Mouse (Mus musculus) activated CD4-positive, CD25-positive, alpha-beta regulatory T cell, adult 4 months (primary cell): ENCODE data around the gene Igsf6. TPM values are rescaled to one million over a fixed set of nuclear protein-coding genes. Genes with fewer than 3 reads are reported as not detected.
"Not testable (repeated sequence)": the region's sequence is repeated elsewhere in the genome, so short reads cannot be mapped to it uniquely, and the experiment has no call there.

Experiments used
- ATAC-seq: one replicate; pipeline ENCODE4 v1.8.0; 2017
- polyA plus RNA-seq, 2 experiments: library from polyadenylated mRNA; unstranded; fragments of 100-300 nt; shearing (Covaris generic); gene quantifications; one replicate each; pipeline ENCODE4 v1.2.1; 2017

The Igsf6 gene
- polyA plus RNA-seq, 2 experiments from 2014 or later = 0.15 to 0.85 TPM

DNA sequence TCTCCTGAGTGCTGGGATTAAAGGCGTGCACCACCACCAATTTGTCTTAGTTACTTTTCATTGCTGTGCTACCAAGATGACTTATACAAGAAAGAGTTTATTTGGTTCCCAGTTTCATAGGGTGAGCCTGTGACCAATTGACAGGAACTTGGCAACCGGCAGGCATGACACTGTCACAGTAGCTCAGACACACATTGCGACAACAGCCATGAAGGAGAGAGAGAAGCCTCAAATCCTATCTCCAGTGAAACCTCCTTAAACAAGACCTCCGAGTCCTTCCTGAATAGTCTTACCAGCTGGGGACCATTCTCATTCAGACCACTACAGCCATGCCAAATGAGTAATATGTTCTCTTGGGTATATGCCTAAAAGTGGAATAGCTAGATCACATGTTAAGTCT, 21.3 kb downstream of the Igsf6 start:
- ATAC-seq = no peak

DNA sequence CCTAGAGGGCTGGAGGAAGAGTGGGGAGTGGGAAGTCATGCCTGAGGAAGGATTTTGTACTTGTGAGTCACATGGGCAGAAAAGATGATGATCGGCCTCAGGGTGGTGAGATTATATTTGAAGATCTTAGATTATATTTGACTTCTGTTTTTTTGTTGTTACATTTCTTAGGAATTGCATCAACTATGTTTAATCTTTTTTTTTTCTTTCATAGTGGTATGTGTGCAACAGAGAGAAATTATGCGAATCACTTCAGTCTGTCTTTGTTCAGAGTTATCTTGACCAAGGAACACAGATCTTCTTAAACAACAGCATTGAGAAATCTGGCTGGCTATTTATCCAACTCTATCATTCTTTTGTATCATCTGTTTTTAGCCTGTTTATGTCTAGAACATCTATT, 26.7 kb downstream of the Igsf6 start:
- ATAC-seq = no peak

DNA sequence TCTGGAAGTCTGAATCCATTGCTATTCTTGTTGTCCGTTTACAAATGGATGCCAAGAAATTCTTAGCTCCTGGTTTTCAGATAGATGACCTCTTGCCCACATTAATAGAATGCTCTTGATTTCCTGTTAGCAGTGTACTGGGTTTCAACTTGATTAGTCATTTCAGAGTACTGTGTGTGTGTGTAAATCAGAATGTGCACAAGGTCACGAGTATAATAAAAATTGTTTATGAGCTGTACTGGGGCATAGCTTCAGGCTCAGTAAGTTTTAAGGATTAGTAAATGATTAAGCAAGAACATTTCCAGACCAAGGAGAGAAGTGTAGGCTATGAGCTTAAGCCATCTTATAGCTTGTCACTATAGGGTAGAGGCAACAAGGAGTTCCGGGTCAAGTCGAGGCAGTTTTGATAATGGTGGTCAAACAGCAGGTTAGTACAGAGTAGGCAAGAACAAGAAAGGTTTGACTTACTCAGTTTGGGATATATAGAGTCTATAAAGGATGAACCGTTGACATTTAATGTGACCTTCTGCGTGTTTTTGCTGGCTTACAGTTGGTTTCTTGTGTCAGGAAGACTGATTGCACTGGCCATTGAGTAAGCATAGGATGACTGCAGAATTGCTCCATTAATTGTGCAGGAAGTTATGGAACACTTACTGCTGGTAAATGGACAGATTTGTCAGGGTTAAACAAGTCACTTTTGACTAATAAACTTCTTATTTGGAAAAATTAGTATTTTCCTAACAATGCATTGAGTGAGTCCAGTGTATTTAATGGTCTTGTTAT, 28.5 kb downstream of the Igsf6 start:
- no peak for ATAC-seq

DNA sequence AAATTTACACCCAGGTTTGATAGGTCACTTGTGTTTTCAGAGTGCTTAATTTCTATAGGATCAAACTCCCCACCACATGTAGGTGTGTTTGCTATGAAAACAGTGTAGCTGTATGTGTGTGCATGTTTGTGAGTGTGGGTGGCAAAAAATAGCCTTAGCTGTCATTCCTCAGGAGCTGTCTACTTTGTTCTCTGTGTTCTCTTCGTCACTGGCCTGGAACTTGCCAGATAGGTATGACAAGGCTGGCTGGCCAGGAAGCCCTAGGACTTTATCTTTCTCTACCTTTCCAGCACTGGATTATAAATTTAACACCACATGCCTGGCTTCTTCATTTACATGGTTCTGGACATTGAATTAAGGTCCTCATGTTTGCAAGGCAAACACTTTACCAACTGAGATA, 30.1 kb downstream of the Igsf6 start:
- ATAC-seq = no peak

DNA sequence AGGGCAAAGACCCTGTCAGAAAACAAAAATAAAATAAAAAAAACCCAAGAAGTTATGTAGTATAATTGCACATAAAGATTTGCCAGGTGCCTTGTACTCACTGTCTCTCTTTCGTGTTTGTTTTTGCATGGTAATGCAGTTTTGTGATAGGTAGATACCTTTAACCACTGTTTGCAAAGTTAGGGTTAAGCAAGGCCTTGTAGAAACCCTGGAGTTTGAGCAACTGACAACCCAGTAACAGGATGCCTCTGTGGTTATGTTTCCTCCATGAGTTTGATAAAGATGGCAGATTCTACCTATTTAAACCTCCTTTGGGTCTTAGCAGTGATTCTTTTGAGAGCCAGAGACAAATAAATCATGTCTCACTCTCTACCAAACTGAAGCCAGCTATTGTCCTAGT, 30.9 kb downstream of the Igsf6 start:
- ATAC-seq = no peak

DNA sequence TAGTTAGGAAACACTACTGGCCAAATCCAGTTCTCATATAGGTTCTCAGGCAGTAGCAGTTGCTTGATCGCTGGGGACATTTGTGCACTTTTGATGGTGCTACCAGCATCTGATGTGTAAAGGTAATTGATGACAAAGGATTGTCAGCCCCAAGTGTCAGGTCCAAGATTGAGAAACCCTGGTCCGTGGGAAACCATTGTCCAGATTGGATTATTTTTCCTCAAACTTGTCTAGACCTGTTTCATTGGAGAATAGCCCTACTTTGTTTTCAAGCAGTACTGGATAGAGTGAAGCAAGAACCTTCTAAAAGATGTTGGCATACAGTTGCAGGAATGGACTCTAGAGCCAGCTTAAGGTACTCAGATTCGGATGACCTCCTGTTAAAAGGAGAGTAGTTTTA, 31.4 kb downstream of the Igsf6 start:
- ATAC-seq = no peak

DNA sequence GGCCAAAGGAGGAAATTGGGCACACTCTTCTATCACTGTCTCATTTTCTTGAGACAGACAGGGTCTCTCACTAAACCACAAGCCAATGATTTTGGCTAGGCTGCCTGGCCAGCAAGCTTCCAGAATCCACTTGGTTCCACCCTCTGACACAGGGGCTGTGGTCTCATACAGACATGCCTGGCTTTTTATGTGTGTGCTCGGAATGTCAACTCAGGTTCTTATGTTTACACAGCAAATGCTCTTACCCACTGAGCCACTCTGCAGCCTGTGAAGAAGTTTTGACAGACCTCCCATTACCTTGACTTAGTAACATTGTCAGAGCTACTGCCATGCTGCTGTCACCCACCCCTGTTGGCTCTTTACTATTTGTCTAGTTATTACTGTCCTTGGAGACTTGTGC, 32.4 kb downstream of the Igsf6 start:
- ATAC-seq = no peak

DNA sequence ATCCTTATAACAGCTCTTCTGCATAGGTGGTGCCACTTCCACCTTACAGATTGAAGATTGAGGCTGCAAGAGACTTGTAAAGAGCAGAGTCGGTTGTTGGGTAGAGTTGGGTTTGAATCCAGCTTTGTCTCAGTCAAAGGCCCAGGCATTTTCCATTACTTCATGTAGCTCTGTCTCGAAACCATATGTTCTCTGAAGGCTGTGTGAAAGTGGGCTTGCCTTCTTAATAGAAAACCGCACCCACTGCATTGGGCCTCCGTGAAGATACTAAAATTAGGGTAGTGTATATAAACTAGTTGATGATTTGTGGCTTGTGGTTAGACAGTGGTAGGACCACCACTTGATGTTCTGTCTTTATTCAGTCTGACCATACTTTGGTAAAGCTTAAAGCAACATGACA, 33.8 kb downstream of the Igsf6 start:
- no peak for ATAC-seq

DNA sequence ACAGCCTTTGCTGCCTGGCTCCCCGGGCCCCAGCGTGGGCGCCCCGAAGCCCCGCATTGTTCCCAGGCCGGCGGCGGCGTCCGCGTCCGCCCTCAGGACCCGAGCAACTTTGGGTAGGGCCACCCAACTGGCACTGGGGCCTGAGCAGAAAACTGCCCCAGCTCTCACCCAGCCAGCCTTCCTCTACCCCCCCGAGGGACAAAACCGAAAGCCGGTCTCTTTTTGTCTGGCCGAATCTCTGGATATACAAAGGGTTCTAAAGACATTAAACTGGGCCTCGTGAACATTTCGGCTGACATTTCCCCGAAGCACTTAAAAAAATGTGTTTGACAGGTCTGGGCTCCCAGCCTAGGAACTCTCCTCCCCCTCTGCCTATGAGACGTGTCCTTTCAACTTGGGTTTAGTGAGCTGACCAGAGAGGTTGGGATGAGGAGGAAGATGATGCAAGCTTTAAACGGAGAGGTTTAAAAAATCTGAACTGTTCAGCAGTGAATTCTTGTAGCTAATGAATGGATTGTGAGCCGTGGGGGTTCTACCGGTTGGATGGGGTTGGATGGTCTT, 39.1 kb downstream of the Igsf6 start:
- ATAC-seq = peak; percentile 2

DNA sequence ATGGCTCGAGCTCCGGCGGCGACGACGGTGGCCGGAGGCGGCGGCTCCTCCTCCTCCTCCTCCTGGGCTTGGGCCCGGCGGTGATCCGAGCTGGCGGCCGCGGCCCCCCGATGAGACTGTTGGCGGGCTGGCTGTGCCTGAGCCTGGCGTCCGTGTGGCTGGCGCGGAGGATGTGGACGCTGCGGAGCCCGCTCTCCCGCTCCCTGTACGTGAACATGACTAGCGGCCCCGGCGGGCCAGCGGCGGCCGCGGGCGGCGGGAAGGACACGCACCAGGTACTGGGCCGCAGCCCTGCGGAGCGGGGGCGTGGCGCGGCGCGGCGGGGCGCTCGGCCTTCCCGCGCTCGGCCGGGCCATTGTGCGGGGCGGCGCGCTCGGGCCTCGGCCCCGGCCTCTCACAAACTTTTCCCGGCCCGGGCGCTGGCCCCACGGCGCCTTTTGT, 39.7 kb downstream of the Igsf6 start:
- ATAC-seq = peak; percentile 33

DNA sequence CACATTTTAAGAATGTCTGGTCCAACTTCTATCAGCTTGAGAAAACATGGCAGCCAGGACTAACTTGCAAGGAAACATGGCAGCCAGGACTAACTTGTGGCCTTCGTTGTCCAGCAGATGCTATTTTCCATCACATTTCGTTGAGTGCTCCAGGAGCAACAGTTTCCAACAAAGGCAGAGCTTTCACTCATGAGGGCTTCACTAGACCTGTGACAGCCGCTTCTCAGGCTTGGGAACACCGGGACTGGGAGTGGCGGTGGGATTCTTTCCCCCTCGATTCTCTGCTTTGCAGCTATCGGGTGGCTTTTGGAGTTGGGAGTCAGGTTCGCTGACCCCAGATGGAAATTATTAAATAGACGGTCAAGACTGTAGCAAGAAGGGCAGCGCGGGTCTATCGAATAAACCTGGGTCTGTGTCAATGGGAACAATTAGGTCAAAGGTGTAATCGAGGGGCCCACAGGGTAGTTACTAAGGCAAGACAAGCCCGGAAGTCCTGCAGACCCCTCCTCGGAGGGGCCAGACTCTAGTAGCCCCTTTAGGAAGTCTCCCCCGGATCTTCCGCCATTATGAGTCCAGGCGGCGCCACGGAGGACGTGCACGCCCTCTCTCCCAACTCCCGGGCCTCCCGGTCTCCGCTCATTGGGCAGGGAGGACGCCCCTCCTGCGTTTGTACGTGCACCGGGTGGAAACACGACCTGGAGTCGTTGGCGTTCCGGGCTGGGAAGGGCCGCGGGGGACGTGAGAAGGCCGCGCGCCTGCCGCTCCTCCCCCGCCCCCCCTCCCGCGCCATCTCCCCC, 40.3 kb downstream of the Igsf6 start, which contains the start of gene Mettl9:
Gene Mettl9, plus strand, starts transcription at position 590 of the 797 bp plus-strand sequence.
- ATAC-seq = peak; percentile 96

DNA sequence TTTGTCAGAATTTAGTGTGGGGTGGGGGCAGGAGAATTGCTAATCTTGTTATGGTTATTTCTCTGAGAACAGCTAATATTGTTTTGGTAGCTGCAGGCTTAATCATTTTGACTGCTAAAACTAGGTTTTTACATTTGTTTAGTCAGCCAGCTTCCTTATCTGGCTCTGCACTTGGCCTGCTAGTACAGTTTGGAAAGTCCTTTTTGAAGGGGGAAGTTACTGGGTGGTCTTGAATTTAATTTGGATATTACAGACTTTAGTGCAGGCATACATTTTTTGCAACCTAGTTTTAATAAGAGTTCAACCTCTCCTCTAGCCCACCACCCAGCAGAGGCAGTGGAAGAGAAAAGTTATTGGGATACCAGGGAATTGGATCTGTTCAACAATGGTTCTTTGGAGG, 44.4 kb downstream of the Igsf6 start:
- ATAC-seq = not testable (repeated sequence)

DNA sequence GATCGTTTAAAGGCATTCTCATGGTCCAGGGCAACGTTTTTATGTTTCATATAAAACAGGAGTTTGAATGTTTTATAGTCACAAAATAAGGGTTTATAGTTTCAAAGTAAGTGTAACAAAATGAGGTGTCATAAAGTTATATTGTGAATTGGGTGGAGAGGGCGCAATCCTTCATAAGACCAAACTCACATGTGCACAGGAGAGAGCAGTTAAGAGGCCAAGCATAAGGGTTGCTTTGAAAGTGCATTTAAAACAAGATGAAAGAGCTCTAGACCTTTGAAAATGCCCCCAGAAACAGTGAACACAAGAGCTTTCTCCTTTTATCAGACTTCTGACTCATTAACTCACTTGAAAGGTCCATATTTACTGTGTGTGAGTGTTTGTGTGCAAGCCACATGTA, 48.1 kb downstream of the Igsf6 start:
- no peak for ATAC-seq

DNA sequence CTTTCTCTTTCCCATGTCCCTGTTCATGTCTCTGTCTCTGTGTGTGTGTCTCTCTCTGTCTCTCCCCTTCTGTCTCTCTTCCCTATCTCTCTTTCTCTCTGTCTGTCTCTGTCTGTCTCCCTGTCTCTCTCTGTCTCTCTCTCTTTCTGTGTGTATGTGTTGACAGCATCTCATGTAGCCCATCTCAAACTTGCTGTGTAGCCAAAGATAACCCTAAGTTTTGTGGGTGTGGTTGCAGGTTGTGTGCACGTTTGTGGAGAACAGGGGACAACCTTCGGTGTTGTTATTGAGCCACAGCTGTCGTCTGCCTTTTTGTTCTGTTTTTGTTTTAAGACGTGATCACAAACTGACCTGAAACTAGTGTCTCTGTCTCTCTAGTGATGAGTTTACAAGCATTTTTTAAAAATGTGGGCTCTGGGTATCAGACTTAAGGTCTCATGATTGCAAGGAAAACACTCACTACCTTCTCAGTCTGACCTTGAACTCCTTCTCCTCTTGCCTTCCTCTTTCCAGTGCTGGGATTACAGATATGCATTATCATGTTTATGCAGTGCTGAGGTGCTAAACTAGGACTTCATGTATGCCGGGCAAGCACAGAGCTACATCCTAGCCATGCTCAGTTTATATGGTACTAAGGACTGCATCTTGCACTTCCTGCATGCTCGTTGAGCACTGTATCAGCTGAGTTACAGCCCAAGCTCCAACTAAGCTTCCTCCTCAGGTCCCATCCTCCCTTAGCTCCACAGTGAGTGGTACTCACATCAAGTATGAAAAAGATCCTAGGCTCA, 49.0 kb downstream of the Igsf6 start:
- ATAC-seq = no peak

DNA sequence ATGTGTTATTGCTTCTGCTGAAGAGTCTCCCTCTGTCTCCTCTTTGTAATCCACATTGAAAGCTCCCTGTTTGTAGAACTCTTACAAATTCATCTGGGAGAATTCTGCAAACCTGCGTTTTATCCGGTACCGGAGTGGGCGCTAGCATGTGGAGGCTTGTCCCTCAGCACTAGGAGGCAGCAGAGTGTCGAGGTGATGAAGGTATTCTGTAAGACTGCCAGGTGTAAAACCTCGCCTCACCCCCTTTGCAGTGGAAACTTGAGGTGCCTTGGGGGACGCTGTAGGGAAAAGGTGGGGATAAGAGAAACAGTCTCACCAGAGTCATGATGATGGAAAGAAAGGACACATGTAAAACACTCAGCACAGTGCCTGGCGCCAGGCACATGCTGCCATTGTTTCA, 54.1 kb downstream of the Igsf6 start:
- peak; percentile 54 for ATAC-seq

DNA sequence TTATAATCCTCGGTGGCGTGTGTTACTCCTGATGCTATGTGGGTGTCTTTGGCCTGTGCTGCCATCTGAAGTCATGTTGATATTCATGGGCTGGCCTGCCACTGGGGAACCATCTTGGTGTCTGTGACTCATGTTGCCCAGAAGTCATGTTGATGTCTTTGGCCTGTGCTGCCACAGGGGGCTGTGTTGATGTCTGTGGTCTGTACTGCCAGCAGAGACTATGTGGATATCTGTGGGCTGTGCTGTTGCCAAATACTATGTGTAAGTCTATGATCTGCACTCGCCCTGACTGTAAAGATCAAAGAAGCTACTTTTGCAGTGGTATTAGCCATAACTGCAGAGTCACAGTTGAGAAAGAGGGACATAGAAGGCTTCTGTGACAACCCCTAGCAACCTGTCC, 55.6 kb downstream of the Igsf6 start:
- ATAC-seq = no peak

DNA sequence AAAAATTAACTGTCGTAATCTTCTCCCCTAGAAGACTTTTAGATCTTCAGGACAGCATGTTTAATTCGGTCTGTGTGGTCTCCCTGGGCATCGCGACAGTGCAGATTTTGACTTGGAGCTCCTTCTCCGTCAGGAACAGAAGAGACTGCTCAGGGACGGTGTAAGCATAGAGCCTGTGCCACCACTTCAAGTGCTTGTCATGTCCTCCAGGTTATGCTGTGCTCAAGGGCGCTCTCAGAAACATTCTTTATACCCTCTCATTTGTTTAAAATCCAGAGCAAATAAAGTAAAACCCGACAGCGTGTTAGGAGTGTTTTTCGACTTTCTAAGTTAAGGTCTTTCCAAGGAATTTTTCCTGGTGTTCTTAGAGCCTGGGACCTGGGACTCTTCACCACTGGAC, 59.9 kb downstream of the Igsf6 start:
- no peak for ATAC-seq

Other genes starting within 250 kb of the Igsf6 start
- gene Eef2k, start 231.7 kb downstream of the Igsf6 start, polyA plus RNA-seq = 1 to 10 TPM; 2.0 to 4.1 TPM
- 10 to 100 TPM; 10.8 to 12.3 TPM for gene Polr3e, start 156.8 kb downstream of the Igsf6 start, polyA plus RNA-seq
- 1 to 10 TPM; 1.0 to 1.3 TPM for gene Cdr2, start 92.3 kb downstream of the Igsf6 start, polyA plus RNA-seq
- not detected for gene Mfsd13b, start 92.1 kb downstream of the Igsf6 start, polyA plus RNA-seq
- 1 to 10 TPM; 8.2 to 8.3 TPM for gene Mettl9, start 40.1 kb downstream of the Igsf6 start, polyA plus RNA-seq
- not detected for gene Otoa, start 7.1 kb upstream of the Igsf6 start, polyA plus RNA-seq